Mouse (Mus musculus): ENCODE measurements around the gene Srek1ip1.

GRCm38 (mm10) chr13:104792184-104792583 lies at the start of gene Srek1ip1:
- TF ChIP-seq CTCF (IDR thresholded peaks at IDR 0.05; ENCODE audit: borderline replicate concordance, extremely low read depth, insufficient read depth, insufficient read length) (no peak), POLR2A (IDR thresholded peaks at IDR 0.05; ENCODE audit: borderline replicate concordance, extremely low read depth, insufficient read depth, insufficient read length, poor library complexity, severe bottlenecking) (no peak)

All from brain, embryonic 14.5 days (tissue).